Comparison of ENCODE assay signal across 8 mouse cellular contexts in genomic region chr7:6913439-6914380, GRCm38 (mm10).
DNase-seq lines count a peak whose midpoint lies in the region; ATAC-seq and TF ChIP-seq lines count a peak whose summit lies in the region.

No protein-coding gene starts in this region.

- no peaks in the 10 kb centered on the region for H3K36me3 ChIP-seq in kidney, embryonic 15.5 days
- H3K36me3 ChIP-seq in midbrain, embryonic 14.5 days (ENCODE audit: control insufficient read depth, insufficient read depth, low read length), result no peaks in the 10 kb centered on the region

- TF ChIP-seq CTCF in gastrocnemius, adult 2 months (IDR thresholded peaks at IDR 0.05), result no peak
- no peak for TF ChIP-seq CTCF in cerebellum, adult 2 months (IDR thresholded peaks at IDR 0.05; ENCODE audit: borderline replicate concordance, insufficient read depth, low read depth, low read length)

- intact Hi-C loops in gastrocnemius, adult 2 months (cut with DNase I), result loop anchor here (10.0 kb wide), 1 partner anchor 89 kb away; no protein-coding TSS in a partner anchor

- peak overlapping the region; percentile 68 for H3K4me2 ChIP-seq in kidney, embryonic 15.5 days
- peak overlapping the region; percentile 63 for H3K4me2 ChIP-seq in midbrain, embryonic 14.5 days (ENCODE audit: low read length)

- peak overlapping the region; percentile 58 for H3K27ac ChIP-seq in gastrocnemius, adult 2 months
- H3K27ac ChIP-seq in kidney, embryonic 15.5 days, result peak overlapping the region; percentile 81
- peak overlapping the region; percentile 83 for H3K27ac ChIP-seq in midbrain, embryonic 14.5 days (replicated peaks; ENCODE audit: low read depth, low read length)
- H3K27ac ChIP-seq in cerebellum, adult 2 months (ENCODE audit: insufficient read depth, low read length), result no peak overlapping the region

- 8% methylated on average over 30 of the region's 30 CpGs for WGBS in kidney, embryonic 15.5 days
- 8% methylated on average over 30 of the region's 30 CpGs for WGBS in midbrain, embryonic 14.5 days
- WGBS in cerebellum, adult 2 months, result 28% methylated on average over 30 of the region's 30 CpGs

- no peaks in the 10 kb centered on the region for H3K27me3 ChIP-seq in kidney, embryonic 15.5 days
- H3K27me3 ChIP-seq in midbrain, embryonic 14.5 days (ENCODE audit: control insufficient read depth, insufficient read depth, low read length), result no peaks in the 10 kb centered on the region
- H3K27me3 ChIP-seq in cerebellum, adult 2 months (ENCODE audit: control insufficient read depth, insufficient read depth, low read length), result no peaks in the 10 kb centered on the region

- ATAC-seq in kidney, embryonic 15.5 days (replicated peaks; ENCODE audit: low FRiP score), result peak; percentile 82
- peak; percentile 48; the same call in 1 of the 2 replicates for ATAC-seq in midbrain, embryonic 14.5 days (ENCODE audit: low FRiP score, low TSS enrichment)

- TF ChIP-seq POLR2A in cerebellum, adult 2 months (IDR thresholded peaks at IDR 0.05; ENCODE audit: borderline replicate concordance, insufficient read depth, low read length), result no peak

- H3K9me3 ChIP-seq in kidney, embryonic 15.5 days (replicated peaks), result no peaks in the 10 kb centered on the region
- H3K9me3 ChIP-seq in midbrain, embryonic 14.5 days (ENCODE audit: control insufficient read depth, low read length), result no peaks in the 10 kb centered on the region

- H3K4me1 ChIP-seq in kidney, embryonic 15.5 days, result peaks cover 51% of the 10 kb centered on the region
- H3K4me1 ChIP-seq in midbrain, embryonic 14.5 days (ENCODE audit: control insufficient read depth, insufficient read depth, low read length), result peaks cover 28% of the 10 kb centered on the region
- H3K4me1 ChIP-seq in cerebellum, adult 2 months (ENCODE audit: control insufficient read depth, insufficient read depth, low read length), result no peaks in the 10 kb centered on the region

- H3K9ac ChIP-seq in kidney, embryonic 15.5 days, result peak overlapping the region; percentile 52
- peak overlapping the region; percentile 43 for H3K9ac ChIP-seq in midbrain, embryonic 14.5 days (replicated peaks; ENCODE audit: low read length)

- DNase-seq in right cerebral cortex, postnatal 14 days, result peak; percentile 8
- no peak for DNase-seq in right cerebral cortex, postnatal 36 days (ENCODE audit: low spot score in 2 of 2)
- DNase-seq in gastrocnemius, adult 2 months, result peak; percentile 61
- DNase-seq in midbrain, embryonic 14.5 days, result peak; percentile 74
- DNase-seq in spleen, adult 18-20 months, result no peak
- DNase-seq in spleen, postnatal 10 days (ENCODE audit: low spot score in 2 of 2), result no peak
- DNase-seq in cerebellum, adult 2 months, result no peak

- H3K4me3 ChIP-seq in gastrocnemius, adult 2 months, result peak overlapping the region; percentile 68
- peak overlapping the region; percentile 40 for H3K4me3 ChIP-seq in kidney, embryonic 15.5 days (replicated peaks)
- H3K4me3 ChIP-seq in midbrain, embryonic 14.5 days (replicated peaks; ENCODE audit: low read depth, low read length), result peak overlapping the region; percentile 28
- no peak overlapping the region for H3K4me3 ChIP-seq in cerebellum, adult 2 months (replicated peaks; ENCODE audit: insufficient read depth, low read depth, low read length)

Comparison
In these comparisons a context has a peak if more than half of its experiments do, and no peak if none do; other contexts are left out.
1. DNase-seq: peak in right cerebral cortex, postnatal 14 days (single experiment), gastrocnemius, adult 2 months (single experiment) and midbrain, embryonic 14.5 days (single experiment); none in right cerebral cortex, postnatal 36 days (0 of 2), spleen, adult 18-20 months (0 of 2), spleen, postnatal 10 days (0 of 2) and cerebellum, adult 2 months (0 of 2).